Mouse (Mus musculus) neural tube, embryonic 13.5 days (tissue): ENCODE results near the gene Mxd1. TPM values are rescaled to one million over a fixed set of nuclear protein-coding genes. Genes with fewer than 3 reads are reported as not detected.

Experiments
- ATAC-seq: fragments of 200-750 bp; cut with Nextera tagmentation; 2 replicates; pipeline ENCODE4 v1.8.0; 2017; ENCODE audit warnings: low read depth, mild to moderate bottlenecking, moderate TSS enrichment, moderate library complexity
- H3K27ac ChIP-seq: fragments of 300-500 bp; sonication (generic); replicated peaks from 2 replicates; pipeline ENCODE4 v1.5.1; 2015; ENCODE audit warnings: moderate library complexity, mild to moderate bottlenecking, inconsistent platforms
- H3K27me3 ChIP-seq: fragments of 300-500 bp; sonication (generic); 2 replicates; pipeline ENCODE4 v1.6.1; 2015; ENCODE audit warnings: mild to moderate bottlenecking, inconsistent platforms
- H3K36me3 ChIP-seq: fragments of 300-500 bp; sonication (generic); 2 replicates; pipeline ENCODE4 v1.6.1; 2015; ENCODE audit warnings: mild to moderate bottlenecking, inconsistent platforms
- H3K4me1 ChIP-seq: fragments of 300-500 bp; sonication (generic); replicated peaks from 2 replicates; pipeline ENCODE4 v1.6.1; 2015; ENCODE audit warnings: inconsistent platforms
- H3K4me2 ChIP-seq: fragments of 300-500 bp; sonication (generic); 2 replicates; pipeline ENCODE4 v1.6.1; 2015; ENCODE audit warnings: inconsistent platforms, mild to moderate bottlenecking, moderate library complexity
- H3K4me3 ChIP-seq: fragments of 300-500 bp; sonication (generic); 2 replicates; pipeline ENCODE4 v1.5.1; 2015; ENCODE audit warnings: mild to moderate bottlenecking, inconsistent platforms
- H3K9ac ChIP-seq: fragments of 300-500 bp; sonication (generic); 2 replicates; pipeline ENCODE4 v1.6.1; 2015; ENCODE audit warnings: moderate library complexity, mild to moderate bottlenecking, inconsistent platforms
- H3K9me3 ChIP-seq: fragments of 300-500 bp; sonication (generic); 2 replicates; pipeline ENCODE4 v1.6.1; 2016; ENCODE audit warnings: inconsistent platforms
- WGBS: fragments of 180-500 bp; shearing (Covaris S2); methylation state at CpG from one replicate; pipeline ENCODE4 v1.1.7; 2015; 5-methylcytosine and 5-hydroxymethylcytosine counted together
- polyA plus RNA-seq: library from polyadenylated mRNA; unstranded; fragments of >200 nt; fragmentation: Nextera tagmentation; extraction: Ambion mirVana; gene quantifications from 2 replicates; pipeline ENCODE4 v1.2.1, GENCODE M21; 2015

Gene Mxd1
- polyA plus RNA-seq, 1 experiment from 2014 or later, result 23.8 TPM

GRCm38 (mm10) chr6:86624074-86625030 lies 44.6 kb downstream of the Mxd1 start:
- 0 out of 2 replicates have a peak, but pooled peaks cover 7% of the 10 kb centered on the region for H3K4me1 ChIP-seq
- WGBS, result 53% methylated on average over 18 of the region's 18 CpGs
- no peaks in the 10 kb centered on the region for H3K36me3 ChIP-seq
- H3K9ac ChIP-seq, result no peak overlapping the region
- no peak overlapping the region for H3K4me2 ChIP-seq
- no peaks in the 10 kb centered on the region for H3K27me3 ChIP-seq
- no peak overlapping the region for H3K27ac ChIP-seq
- no peaks in the 10 kb centered on the region for H3K9me3 ChIP-seq
- no peak overlapping the region for H3K4me3 ChIP-seq
- ATAC-seq, result no peak

- ATAC-seq, result no peak
- H3K36me3 ChIP-seq, result no peaks in the 10 kb centered on the region
- H3K4me3 ChIP-seq, result no peak overlapping the region
- 0 out of 2 replicates have a peak, but pooled peaks cover 7% of the 10 kb centered on the region for H3K4me1 ChIP-seq
- H3K4me2 ChIP-seq, result no peak overlapping the region
- H3K27me3 ChIP-seq, result no peaks in the 10 kb centered on the region
- no peaks in the 10 kb centered on the region for H3K9me3 ChIP-seq
- H3K27ac ChIP-seq, result no peak overlapping the region
- 87% methylated on average over 4 of the region's 4 CpGs for WGBS
- no peak overlapping the region for H3K9ac ChIP-seq
These were observed 45.8 kb downstream of the Mxd1 start for GRCm38 (mm10) chr6:86623201-86623600.

- Histone ChIP-seq H3K4me3 (no peak overlapping the region), H3K9ac (no peak overlapping the region), H3K27ac (no peak overlapping the region), H3K4me1 (no peaks in the 10 kb centered on the region), H3K27me3 (no peaks in the 10 kb centered on the region), H3K4me2 (no peak overlapping the region), H3K36me3 (no peaks in the 10 kb centered on the region), H3K9me3 (no peaks in the 10 kb centered on the region)
- ATAC-seq, result no peak
- WGBS, result 91% methylated on average over 4 of the region's 4 CpGs
These were observed 53.7 kb downstream of the Mxd1 start for GRCm38 (mm10) chr6:86615301-86615700.

GRCm38 (mm10) chr6:86610714-86611113 lies 58.2 kb downstream of the Mxd1 start:
- no peak overlapping the region for H3K4me3 ChIP-seq
- H3K36me3 ChIP-seq, result no peaks in the 10 kb centered on the region
- no peak overlapping the region for H3K4me2 ChIP-seq
- no peaks in the 10 kb centered on the region for H3K4me1 ChIP-seq
- no peak overlapping the region for H3K27ac ChIP-seq
- H3K9ac ChIP-seq, result no peak overlapping the region
- H3K27me3 ChIP-seq, result no peaks in the 10 kb centered on the region
- no peaks in the 10 kb centered on the region for H3K9me3 ChIP-seq
- WGBS, result 59% methylated on average over 5 of the region's 5 CpGs
- no peak for ATAC-seq

GRCm38 (mm10) chr6:86609235-86609634 lies 59.7 kb downstream of the Mxd1 start:
- Histone ChIP-seq H3K4me3 (no peak overlapping the region), H3K27ac (no peak overlapping the region), H3K36me3 (no peaks in the 10 kb centered on the region), H3K9me3 (no peaks in the 10 kb centered on the region), H3K9ac (no peak overlapping the region), H3K4me1 (no peaks in the 10 kb centered on the region), H3K27me3 (no peaks in the 10 kb centered on the region), H3K4me2 (no peak overlapping the region)
- 92% methylated on average over 6 of the region's 6 CpGs for WGBS
- ATAC-seq, result no peak

- H3K36me3 ChIP-seq, result no peaks in the 10 kb centered on the region
- WGBS, result 89% methylated on average over 6 of the region's 6 CpGs
- H3K27ac ChIP-seq, result no peak overlapping the region
- H3K4me3 ChIP-seq, result no peak overlapping the region
- no peak overlapping the region for H3K4me2 ChIP-seq
- no peaks in the 10 kb centered on the region for H3K9me3 ChIP-seq
- no peaks in the 10 kb centered on the region for H3K4me1 ChIP-seq
- H3K27me3 ChIP-seq, result no peaks in the 10 kb centered on the region
- H3K9ac ChIP-seq, result no peak overlapping the region
- no peak for ATAC-seq
These were observed 61.5 kb downstream of the Mxd1 start for GRCm38 (mm10) chr6:86607471-86607870.

- H3K27ac ChIP-seq, result no peak overlapping the region
- WGBS, result 80% methylated on average over 4 of the region's 4 CpGs
- H3K4me2 ChIP-seq, result no peak overlapping the region
- no peak for ATAC-seq
- H3K9ac ChIP-seq, result no peak overlapping the region
- no peaks in the 10 kb centered on the region for H3K4me1 ChIP-seq
- H3K9me3 ChIP-seq, result no peaks in the 10 kb centered on the region
- H3K27me3 ChIP-seq, result no peaks in the 10 kb centered on the region
- H3K4me3 ChIP-seq, result no peak overlapping the region
- no peaks in the 10 kb centered on the region for H3K36me3 ChIP-seq
These were observed 62.7 kb downstream of the Mxd1 start for GRCm38 (mm10) chr6:86606289-86606688.

- ATAC-seq, result no peak
- Histone ChIP-seq H3K4me1 (no peaks in the 10 kb centered on the region), H3K27ac (no peak overlapping the region), H3K4me2 (no peak overlapping the region), H3K4me3 (no peak overlapping the region), H3K36me3 (no peaks in the 10 kb centered on the region), H3K9me3 (no peaks in the 10 kb centered on the region), H3K27me3 (no peaks in the 10 kb centered on the region), H3K9ac (no peak overlapping the region)
- 69% methylated on average over 7 of the region's 7 CpGs for WGBS
These were observed 63.7 kb downstream of the Mxd1 start for GRCm38 (mm10) chr6:86605260-86605659.

GRCm38 (mm10) chr6:86599951-86600414 lies 69.0 kb downstream of the Mxd1 start:
- H3K9ac ChIP-seq, result no peak overlapping the region
- no peaks in the 10 kb centered on the region for H3K4me1 ChIP-seq
- no peak overlapping the region for H3K4me2 ChIP-seq
- ATAC-seq, result no peak
- H3K27ac ChIP-seq, result no peak overlapping the region
- H3K9me3 ChIP-seq, result no peaks in the 10 kb centered on the region
- 63% methylated on average over 6 of the region's 6 CpGs for WGBS
- H3K36me3 ChIP-seq, result no peaks in the 10 kb centered on the region
- H3K27me3 ChIP-seq, result no peaks in the 10 kb centered on the region
- H3K4me3 ChIP-seq, result no peak overlapping the region

GRCm38 (mm10) chr6:86599197-86599596 lies 69.8 kb downstream of the Mxd1 start:
- H3K36me3 ChIP-seq, result no peaks in the 10 kb centered on the region
- peak; percentile 56 for ATAC-seq
- H3K4me2 ChIP-seq, result no peak overlapping the region
- 22% methylated on average over 4 of the region's 4 CpGs for WGBS
- H3K9ac ChIP-seq, result no peak overlapping the region
- no peaks in the 10 kb centered on the region for H3K27me3 ChIP-seq
- no peaks in the 10 kb centered on the region for H3K4me1 ChIP-seq
- H3K27ac ChIP-seq, result no peak overlapping the region
- no peaks in the 10 kb centered on the region for H3K9me3 ChIP-seq
- H3K4me3 ChIP-seq, result no peak overlapping the region

- 72% methylated on average over 5 of the region's 5 CpGs for WGBS
- H3K4me3 ChIP-seq, result no peak overlapping the region
- ATAC-seq, result no peak; the same call in 1 of the 2 replicates
- no peak overlapping the region for H3K27ac ChIP-seq
- no peaks in the 10 kb centered on the region for H3K9me3 ChIP-seq
- H3K36me3 ChIP-seq, result no peaks in the 10 kb centered on the region
- no peaks in the 10 kb centered on the region for H3K27me3 ChIP-seq
- no peaks in the 10 kb centered on the region for H3K4me1 ChIP-seq
- no peak overlapping the region for H3K9ac ChIP-seq
- H3K4me2 ChIP-seq, result no peak overlapping the region
These were observed 70.2 kb downstream of the Mxd1 start for GRCm38 (mm10) chr6:86598742-86599193.
